8 mouse cellular contexts compared by ENCODE assay signal in genomic region chr19:5609547-5610404, GRCm38 (mm10). TPM values are rescaled to one million over a fixed set of nuclear protein-coding genes. Genes with fewer than 3 reads are reported as not detected.
DNase-seq lines count a peak whose midpoint lies in the region; ATAC-seq and TF ChIP-seq lines count a peak whose summit lies in the region.

Gene Kat5 (minus strand): TSS chr19:5610237.

- no peaks in the 10 kb centered on the region for H3K9me3 ChIP-seq in hindbrain, embryonic 10.5 days
- H3K9me3 ChIP-seq in lung, postnatal 0 days (ENCODE audit: low read length): no peaks in the 10 kb centered on the region

- H3K27ac ChIP-seq in hindbrain, embryonic 10.5 days: peak within 1 kb of the TSS; percentile 100
- H3K27ac ChIP-seq in lung, postnatal 0 days (ENCODE audit: low read length): peak within 1 kb of the TSS; percentile 98

- H3K36me3 ChIP-seq in hindbrain, embryonic 10.5 days: peaks cover 43% of the 10 kb centered on the region
- H3K36me3 ChIP-seq in lung, postnatal 0 days (ENCODE audit: insufficient read depth, low read length): peaks cover 36% of the 10 kb centered on the region

- DNase-seq in MEL-GATA-1-ER (ENCODE audit: extremely low read depth, low read depth): peak; percentile 70
- DNase-seq in cerebellum, adult 8-10 months: peak; percentile 96
- DNase-seq in hindbrain, embryonic 10.5 days (ENCODE audit: low spot score): peak; percentile 97
- DNase-seq in layer of hippocampus, adult 9-11 months: peak; percentile 92
- peak; percentile 96 for DNase-seq in lung, postnatal 0 days (ENCODE audit: low spot score)
- DNase-seq in ovary, postnatal 14 days (ENCODE audit: low spot score): peak; percentile 85
- DNase-seq in thymus, postnatal 14 days: peak; percentile 93

- H3K27me3 ChIP-seq in hindbrain, embryonic 10.5 days (ENCODE audit: insufficient read depth, poor library complexity, severe bottlenecking): no peaks in the 10 kb centered on the region
- H3K27me3 ChIP-seq in lung, postnatal 0 days (replicated peaks; ENCODE audit: insufficient read depth, low read length): no peaks in the 10 kb centered on the region

- peak; percentile 92 for ATAC-seq in frontal cortex, adult (ENCODE audit: low TSS enrichment)
- ATAC-seq in lung, postnatal 0 days: peak; percentile 93

- H3K9ac ChIP-seq in lung, postnatal 0 days (replicated peaks; ENCODE audit: low read depth): peak within 1 kb of the TSS; percentile 83

- peak; percentile 52 for TF ChIP-seq CTCF in lung, postnatal 0 days (IDR thresholded peaks at IDR 0.05)

- WGBS in hindbrain, embryonic 10.5 days: under 1% methylated on average over 55 of the region's 55 CpGs
- WGBS in lung, postnatal 0 days: 1% methylated on average over 36 of the region's 55 CpGs

- H3K4me1 ChIP-seq in hindbrain, embryonic 10.5 days (replicated peaks): peaks cover 29% of the 10 kb centered on the region
- H3K4me1 ChIP-seq in lung, postnatal 0 days (ENCODE audit: insufficient read depth, low read depth, low read length): peaks cover 6% of the 10 kb centered on the region; the same call in 1 of the 2 replicates

- H3K4me2 ChIP-seq in lung, postnatal 0 days (replicated peaks; ENCODE audit: low read depth, low read length): peak within 1 kb of the TSS; percentile 72

- peak within 1 kb of the TSS; percentile 82 for H3K4me3 ChIP-seq in hindbrain, embryonic 10.5 days
- H3K4me3 ChIP-seq in lung, postnatal 0 days (ENCODE audit: low read depth, low read length): peak within 1 kb of the TSS; percentile 85

- TF ChIP-seq EP300 in lung, postnatal 0 days (IDR thresholded peaks at IDR 0.05): peak; percentile 18; the same call in 1 of the 2 replicates

RNA-seq across cellular contexts. Expression of gene Kat5, which starts in this region (rescaled TPM):
- polyA plus RNA-seq in hindbrain, embryonic 10.5 days (2016; fragmentation: Nextera tagmentation; extraction: Ambion mirVana): 58.9 and 69.2 TPM in 2 replicates
- polyA plus RNA-seq in lung, postnatal 0 days (2015; fragmentation: Nextera tagmentation; extraction: Ambion mirVana): 51.1 and 51.9 TPM in 2 replicates

Comparison
In these comparisons a context has a peak if more than half of its experiments do, and no peak if none do; other contexts are left out.
1. Peak in every context shown above with its lines: DNase-seq, ATAC-seq, H3K4me3 ChIP-seq and H3K27ac ChIP-seq.